Mouse (Mus musculus) spleen, adult 2 months (tissue): Measurements from ENCODE around the gene Insl5. TPM values are rescaled to one million over a fixed set of nuclear protein-coding genes. Genes with fewer than 3 reads are reported as not detected.

ENCODE experiments used
- DNase-seq, 2 experiments: peaks; one replicate each; pipeline versions ENCODE4 v3.0.0 to v3.0.0-alpha.2; 2012 to 2021; ENCODE audit warnings: low spot score in 2 of 2, low read depth in 1 of 2
- H3K27ac ChIP-seq: fragments of 200-500 bp; 2 replicates; pipeline ENCODE4 v1.5.1; 2012; ENCODE audit warnings: low read length, inconsistent platforms; ENCODE audit not compliant: insufficient read depth
- H3K27me3 ChIP-seq: fragments of 200-500 bp; 2 replicates; pipeline ENCODE4 v1.6.1; 2012; ENCODE audit warnings: mild to moderate bottlenecking, moderate library complexity, low read length, inconsistent platforms; ENCODE audit not compliant: control insufficient read depth, insufficient read depth
- H3K36me3 ChIP-seq: fragments of 200-500 bp; 2 replicates; pipeline ENCODE4 v1.6.1; 2012; ENCODE audit warnings: mild to moderate bottlenecking, low read length, inconsistent platforms; ENCODE audit not compliant: control insufficient read depth, insufficient read depth
- H3K4me1 ChIP-seq: fragments of 200-500 bp; 2 replicates; pipeline ENCODE4 v1.6.1; 2011; ENCODE audit warnings: inconsistent platforms; ENCODE audit not compliant: control insufficient read depth, insufficient read depth, insufficient read length
- H3K4me3 ChIP-seq: fragments of 200-500 bp; 2 replicates; pipeline ENCODE4 v1.5.1; 2011; ENCODE audit warnings: mild to moderate bottlenecking, inconsistent platforms; ENCODE audit not compliant: insufficient read depth, insufficient read length; ENCODE audit errors: extremely low read depth
- CTCF ChIP-seq: fragments of 200-500 bp; IDR thresholded peaks from 2 replicates; pipeline ENCODE4 v1.5.1; 2011; ENCODE audit warnings: mild to moderate bottlenecking, inconsistent platforms; ENCODE audit not compliant: insufficient read depth, insufficient read length, insufficient replicate concordance; ENCODE audit errors: extremely low read depth
- POLR2A ChIP-seq: fragments of 200-500 bp; IDR thresholded peaks from 2 replicates; pipeline ENCODE4 v1.6.1; 2011; ENCODE audit warnings: low read depth, low read length, inconsistent platforms
- WGBS: fragments of 180-500 bp; shearing (Covaris S2); methylation state at CpG from one replicate; pipeline ENCODE4 v1.1.7; 2018; 5-methylcytosine and 5-hydroxymethylcytosine counted together
- polyA plus RNA-seq: library from polyadenylated mRNA; depleted of rRNA; stranded (reverse); fragments of >200 nt; gene quantifications from 2 replicates; pipeline ENCODE4 v1.2.3, GENCODE M21; 2012

Insl5 gene
- polyA plus RNA-seq, 1 experiment = not detected

GRCm38 (mm10) chr4:103011823-103012222 is 14.8 kb downstream of the Insl5 start:
- WGBS = 67% methylated on average over 7 of the region's 7 CpGs
- H3K27me3 ChIP-seq = 0 out of 2 replicates have a peak, but pooled peaks cover 1% of the 10 kb centered on the region
- H3K4me3 ChIP-seq = no peak overlapping the region
- H3K4me1 ChIP-seq = peaks cover 2% of the 10 kb centered on the region; the same call in 1 of the 2 replicates
- no peak overlapping the region for H3K27ac ChIP-seq
- H3K36me3 ChIP-seq = no peaks in the 10 kb centered on the region
- no peak for TF ChIP-seq POLR2A
- TF ChIP-seq CTCF = no peak
- DNase-seq = no peak

DNA sequence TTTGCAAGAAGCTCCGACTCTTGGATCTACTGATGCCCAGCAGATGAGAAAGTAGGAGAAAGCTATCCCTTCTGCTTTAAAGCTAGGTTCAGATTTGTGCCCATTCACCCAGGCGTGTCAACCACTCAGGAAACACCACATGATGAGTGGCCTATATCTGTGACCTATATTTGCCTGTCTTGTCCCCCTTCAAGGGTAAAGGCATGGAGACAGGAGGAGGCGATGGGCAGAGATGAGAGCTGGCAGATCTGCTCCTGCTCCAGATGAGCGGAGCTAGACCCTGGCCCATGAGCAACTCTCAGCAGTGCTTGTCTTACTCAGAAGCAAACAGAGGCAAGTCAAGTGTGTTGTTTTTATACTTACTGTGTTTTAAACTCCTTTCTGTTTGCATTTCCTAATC is 15.9 kb downstream of the Insl5 start:
- Histone ChIP-seq H3K27me3 (0 out of 2 replicates have a peak, but pooled peaks cover 1% of the 10 kb centered on the region), H3K4me3 (no peak overlapping the region), H3K27ac (no peak overlapping the region), H3K36me3 (no peaks in the 10 kb centered on the region), H3K4me1 (peaks cover 4% of the 10 kb centered on the region; the same call in 1 of the 2 replicates)
- 83% methylated on average over 4 of the region's 4 CpGs for WGBS
- no peak for TF ChIP-seq POLR2A
- no peak for TF ChIP-seq CTCF
- no peak for DNase-seq

GRCm38 (mm10) chr4:103006943-103007418 is 19.7 kb downstream of the Insl5 start:
- Histone ChIP-seq H3K27ac (no peak overlapping the region), H3K27me3 (0 out of 2 replicates have a peak, but pooled peaks cover 1% of the 10 kb centered on the region), H3K4me1 (peaks cover 4% of the 10 kb centered on the region; the same call in 1 of the 2 replicates), H3K36me3 (no peaks in the 10 kb centered on the region), H3K4me3 (no peak overlapping the region)
- TF ChIP-seq POLR2A (no peak), CTCF (no peak)
- DNase-seq = no peak
- WGBS = 18% methylated on average over 4 of the region's 4 CpGs

- TF ChIP-seq POLR2A (no peak), CTCF (no peak)
- H3K4me1 ChIP-seq = peaks cover 4% of the 10 kb centered on the region; the same call in 1 of the 2 replicates
- no peak for DNase-seq
- no peak overlapping the region for H3K27ac ChIP-seq
- no peaks in the 10 kb centered on the region for H3K36me3 ChIP-seq
- H3K4me3 ChIP-seq = no peak overlapping the region
- H3K27me3 ChIP-seq = 0 out of 2 replicates have a peak, but pooled peaks cover 1% of the 10 kb centered on the region
- 89% methylated on average over 5 of the region's 5 CpGs for WGBS
Measured at GRCm38 (mm10) chr4:103006266-103006665, 20.4 kb downstream of the Insl5 start.

DNA sequence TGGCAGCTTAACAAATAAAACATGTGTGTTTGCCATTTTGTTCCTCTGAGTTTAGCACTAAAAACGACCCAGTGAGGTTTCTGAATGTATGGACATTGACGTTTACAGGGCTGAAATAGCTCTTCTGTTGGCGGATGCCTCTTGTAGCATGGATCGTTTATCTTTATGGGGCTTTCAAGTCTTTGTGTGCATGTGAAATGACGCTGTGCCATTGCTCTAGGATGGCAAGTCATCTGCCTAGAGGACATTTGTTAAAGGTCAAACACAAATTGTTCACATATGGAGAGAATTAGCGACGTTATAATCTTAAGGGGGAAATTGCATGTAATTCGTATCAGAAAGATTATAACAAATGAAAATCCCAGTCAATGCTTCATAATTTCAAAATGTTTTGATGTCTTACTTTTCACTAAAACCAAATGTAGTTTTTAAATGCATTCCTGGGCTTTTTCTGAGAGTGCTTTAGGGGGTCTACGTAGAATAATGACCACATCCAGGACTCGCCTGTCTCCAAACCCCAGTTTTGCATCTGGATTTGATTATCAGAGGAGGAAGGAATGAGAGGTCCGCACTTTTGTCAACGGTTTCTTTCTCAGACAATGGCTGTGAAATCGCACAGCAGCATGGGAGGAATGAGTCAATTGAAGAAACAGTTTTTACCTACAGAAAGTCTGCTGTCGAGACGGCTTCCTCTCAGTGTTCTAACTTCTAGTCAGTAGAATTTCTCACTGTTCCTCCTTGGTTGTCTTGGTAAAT is 21.3 kb downstream of the Insl5 start:
- 87% methylated on average over 15 of the region's 15 CpGs for WGBS

GRCm38 (mm10) chr4:103004681-103005080 is 22.0 kb downstream of the Insl5 start:
- H3K4me3 ChIP-seq = no peak overlapping the region
- H3K36me3 ChIP-seq = no peaks in the 10 kb centered on the region
- no peak overlapping the region for H3K27ac ChIP-seq
- no peak for DNase-seq
- no peak for TF ChIP-seq POLR2A
- TF ChIP-seq CTCF = no peak
- H3K27me3 ChIP-seq = 0 out of 2 replicates have a peak, but pooled peaks cover 1% of the 10 kb centered on the region
- 88% methylated on average over 4 of the region's 4 CpGs for WGBS
- peaks cover 4% of the 10 kb centered on the region; the same call in 1 of the 2 replicates for H3K4me1 ChIP-seq

More for the DNA sequence above, 21.3 kb downstream of the Insl5 start:
- no peak for DNase-seq
- Histone ChIP-seq H3K4me1 (peaks cover 4% of the 10 kb centered on the region; the same call in 1 of the 2 replicates), H3K27ac (no peak overlapping the region), H3K4me3 (no peak overlapping the region), H3K27me3 (0 out of 2 replicates have a peak, but pooled peaks cover 1% of the 10 kb centered on the region), H3K36me3 (no peaks in the 10 kb centered on the region)
- no peak for TF ChIP-seq CTCF
- TF ChIP-seq POLR2A = no peak

DNA sequence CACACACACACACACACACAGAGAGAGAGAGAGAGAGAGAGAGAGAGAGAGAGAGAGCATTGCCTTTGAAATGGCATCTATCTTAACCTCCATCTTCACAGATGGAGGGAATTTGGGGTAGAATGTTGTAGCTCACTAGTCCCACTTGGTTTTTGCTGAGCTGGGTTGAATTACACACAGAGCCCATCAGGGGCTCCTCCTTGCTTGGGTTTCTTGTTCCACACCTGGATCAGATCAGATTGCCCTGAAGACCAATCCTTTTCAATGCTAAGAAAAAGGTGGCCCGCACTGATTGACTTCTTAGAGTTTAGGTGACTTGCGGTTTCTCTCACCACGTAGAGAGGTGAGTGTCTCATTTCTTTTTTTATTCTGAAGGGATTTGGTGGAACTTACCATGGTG is 35.0 kb downstream of the Insl5 start:
- 85% methylated on average over 3 of the region's 3 CpGs for WGBS
- no peak overlapping the region for H3K4me3 ChIP-seq
- no peaks in the 10 kb centered on the region for H3K4me1 ChIP-seq
- DNase-seq = no peak
- H3K36me3 ChIP-seq = no peaks in the 10 kb centered on the region
- H3K27ac ChIP-seq = no peak overlapping the region
- H3K27me3 ChIP-seq = no peaks in the 10 kb centered on the region
- TF ChIP-seq POLR2A (no peak), CTCF (no peak)
